Mouse (Mus musculus): Measurements from ENCODE around the gene Spib. TPM values are rescaled to one million over a fixed set of nuclear protein-coding genes. Genes with fewer than 3 reads are reported as not detected.

The Spib gene
- polyA plus RNA-seq, 1 experiment = not detected

- Histone ChIP-seq H3K4me1 (ENCODE audit: control insufficient read depth, insufficient read depth, insufficient read length, low read length) (peaks cover 7% of the 10 kb centered on the region), H3K27ac (replicated peaks; ENCODE audit: low read depth, low read length) (no peak overlapping the region)
Measured at GRCm38 (mm10) chr7:44492166-44492826, 39.6 kb downstream of the Spib start.

DNA sequence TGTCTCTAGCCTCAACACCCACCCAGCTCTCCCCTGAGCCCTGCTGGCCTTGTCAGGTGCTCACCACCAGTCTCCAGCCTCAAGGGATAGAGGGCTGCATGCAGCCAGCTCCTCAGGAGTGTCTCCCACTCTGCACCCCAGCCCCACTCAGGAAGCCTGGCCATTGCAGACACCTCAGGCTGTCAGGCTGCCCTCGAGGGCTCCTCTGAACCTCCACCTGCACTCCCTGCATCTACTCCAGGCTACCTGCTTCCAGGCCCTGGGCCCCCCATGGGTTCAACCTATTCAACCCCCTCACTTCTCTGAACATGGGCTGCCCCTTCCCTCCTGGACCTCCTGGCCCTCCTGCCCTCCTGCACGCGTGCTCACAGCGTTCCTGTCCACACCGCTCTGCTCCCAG lies 40.5 kb downstream of the Spib start:
- peaks cover 7% of the 10 kb centered on the region for H3K4me1 ChIP-seq (ENCODE audit: control insufficient read depth, insufficient read depth, insufficient read length, low read length)
- no peak overlapping the region for H3K4me3 ChIP-seq (ENCODE audit: insufficient read depth, low read depth, low read length)
- no peak overlapping the region for H3K27ac ChIP-seq (replicated peaks; ENCODE audit: low read depth, low read length)

More at GRCm38 (mm10) chr7:44492166-44492826, 39.6 kb downstream of the Spib start:
- no peak overlapping the region for H3K4me3 ChIP-seq (ENCODE audit: insufficient read depth, low read depth, low read length)

GRCm38 (mm10) chr7:44490281-44490680 lies 41.6 kb downstream of the Spib start:
- Histone ChIP-seq H3K4me3 (ENCODE audit: insufficient read depth, low read depth, low read length) (no peak overlapping the region), H3K27ac (replicated peaks; ENCODE audit: low read depth, low read length) (no peak overlapping the region), H3K4me1 (ENCODE audit: control insufficient read depth, insufficient read depth, insufficient read length, low read length) (peaks cover 2% of the 10 kb centered on the region)

- H3K27ac ChIP-seq (replicated peaks; ENCODE audit: low read depth, low read length) = no peak overlapping the region
- H3K4me3 ChIP-seq (ENCODE audit: insufficient read depth, low read depth, low read length) = no peak overlapping the region
- no peaks in the 10 kb centered on the region for H3K4me1 ChIP-seq (ENCODE audit: control insufficient read depth, insufficient read depth, insufficient read length, low read length)
Measured at GRCm38 (mm10) chr7:44488545-44488944, 43.3 kb downstream of the Spib start.

- Histone ChIP-seq H3K4me3 (ENCODE audit: insufficient read depth, low read depth, low read length) (no peak overlapping the region), H3K27ac (replicated peaks; ENCODE audit: low read depth, low read length) (no peak overlapping the region), H3K4me1 (ENCODE audit: control insufficient read depth, insufficient read depth, insufficient read length, low read length) (no peaks in the 10 kb centered on the region)
Measured at GRCm38 (mm10) chr7:44487936-44488335, 43.9 kb downstream of the Spib start.

- no peak overlapping the region for H3K4me3 ChIP-seq (ENCODE audit: insufficient read depth, low read depth, low read length)
- no peak overlapping the region for H3K27ac ChIP-seq (replicated peaks; ENCODE audit: low read depth, low read length)
- H3K4me1 ChIP-seq (ENCODE audit: control insufficient read depth, insufficient read depth, insufficient read length, low read length) = no peaks in the 10 kb centered on the region
Measured at GRCm38 (mm10) chr7:44486927-44487575, 44.8 kb downstream of the Spib start.

GRCm38 (mm10) chr7:44485572-44486195 lies 46.2 kb downstream of the Spib start:
- no peak overlapping the region for H3K4me3 ChIP-seq (ENCODE audit: insufficient read depth, low read depth, low read length)
- no peak overlapping the region for H3K27ac ChIP-seq (replicated peaks; ENCODE audit: low read depth, low read length)
- no peaks in the 10 kb centered on the region for H3K4me1 ChIP-seq (ENCODE audit: control insufficient read depth, insufficient read depth, insufficient read length, low read length)

GRCm38 (mm10) chr7:44484841-44485571 lies 46.9 kb downstream of the Spib start:
- Histone ChIP-seq H3K4me1 (ENCODE audit: control insufficient read depth, insufficient read depth, insufficient read length, low read length) (no peaks in the 10 kb centered on the region), H3K4me3 (ENCODE audit: insufficient read depth, low read depth, low read length) (no peak overlapping the region), H3K27ac (replicated peaks; ENCODE audit: low read depth, low read length) (no peak overlapping the region)

- H3K4me1 ChIP-seq (ENCODE audit: control insufficient read depth, insufficient read depth, insufficient read length, low read length) = no peaks in the 10 kb centered on the region
- no peak overlapping the region for H3K4me3 ChIP-seq (ENCODE audit: insufficient read depth, low read depth, low read length)
- no peak overlapping the region for H3K27ac ChIP-seq (replicated peaks; ENCODE audit: low read depth, low read length)
Measured at GRCm38 (mm10) chr7:44484109-44484508, 47.8 kb downstream of the Spib start.

- H3K4me3 ChIP-seq (ENCODE audit: insufficient read depth, low read depth, low read length) = no peak overlapping the region
- no peak overlapping the region for H3K27ac ChIP-seq (replicated peaks; ENCODE audit: low read depth, low read length)
- H3K4me1 ChIP-seq (ENCODE audit: control insufficient read depth, insufficient read depth, insufficient read length, low read length) = no peaks in the 10 kb centered on the region
Measured at GRCm38 (mm10) chr7:44482836-44483435, 48.9 kb downstream of the Spib start.

Other genes with a start within 250 kb of the Spib start
- gene Clec11a, start 225.2 kb downstream of the Spib start, polyA plus RNA-seq (2012; ENCODE audit: insufficient read depth, insufficient read length, missing spikeins) = 1.4 and 1.8 TPM in 2 replicates
- gene Shank1, start 221.8 kb downstream of the Spib start, polyA plus RNA-seq (2012; ENCODE audit: insufficient read depth, insufficient read length, missing spikeins) = 0.59 and 1.0 TPM in 2 replicates
- 3.2 and 4.9 TPM in 2 replicates for gene Syt3, start 148.0 kb downstream of the Spib start, polyA plus RNA-seq (2012; ENCODE audit: insufficient read depth, insufficient read length, missing spikeins)
- gene 1700008O03Rik, start 146.3 kb downstream of the Spib start, polyA plus RNA-seq (2012; ENCODE audit: insufficient read depth, insufficient read length, missing spikeins) = not detected in 2 replicates
- gene Lrrc4b, start 103.1 kb downstream of the Spib start, polyA plus RNA-seq (2012; ENCODE audit: insufficient read depth, insufficient read length, missing spikeins) = not detected in 2 replicates
- not detected in 2 replicates for gene Aspdh, start 66.7 kb downstream of the Spib start, polyA plus RNA-seq (2012; ENCODE audit: insufficient read depth, insufficient read length, missing spikeins)
- gene Josd2, start 64.1 kb downstream of the Spib start, polyA plus RNA-seq (2012; ENCODE audit: insufficient read depth, insufficient read length, missing spikeins) = 25.2 and 29.4 TPM in 2 replicates
- 80.2 and 97.6 TPM in 2 replicates for gene Emc10, start 35.5 kb downstream of the Spib start, polyA plus RNA-seq (2012; ENCODE audit: insufficient read depth, insufficient read length, missing spikeins)
- 3.2 and 3.6 TPM in 2 replicates for gene Fam71e1, start 35.5 kb downstream of the Spib start, polyA plus RNA-seq (2012; ENCODE audit: insufficient read depth, insufficient read length, missing spikeins)
- gene Mybpc2, start 7.4 kb downstream of the Spib start, polyA plus RNA-seq (2012; ENCODE audit: insufficient read depth, insufficient read length, missing spikeins) = 10.9 and 25.7 TPM in 2 replicates
- 2.6 and 3.9 TPM in 2 replicates for gene Pold1, start 16.8 kb upstream of the Spib start, polyA plus RNA-seq (2012; ENCODE audit: insufficient read depth, insufficient read length, missing spikeins)
- gene Nr1h2, start 21.9 kb upstream of the Spib start, polyA plus RNA-seq (2012; ENCODE audit: insufficient read depth, insufficient read length, missing spikeins) = 49.1 and 54.3 TPM in 2 replicates
- gene Napsa, start 40.3 kb upstream of the Spib start, polyA plus RNA-seq (2012; ENCODE audit: insufficient read depth, insufficient read length, missing spikeins) = 0.96 TPM in 1 of 2 replicates, not detected in the other
- 0.83 TPM in 1 of 2 replicates, not detected in the other for gene Kcnc3, start 58.6 kb upstream of the Spib start, polyA plus RNA-seq (2012; ENCODE audit: insufficient read depth, insufficient read length, missing spikeins)
- gene Myh14, start 138.8 kb upstream of the Spib start, polyA plus RNA-seq (2012; ENCODE audit: insufficient read depth, insufficient read length, missing spikeins) = 6.8 and 7.3 TPM in 2 replicates
- gene Izumo2, start 176.7 kb upstream of the Spib start, polyA plus RNA-seq (2012; ENCODE audit: insufficient read depth, insufficient read length, missing spikeins) = not detected in 2 replicates
- 10.9 and 19.7 TPM in 2 replicates for gene Vrk3, start 216.3 kb upstream of the Spib start, polyA plus RNA-seq (2012; ENCODE audit: insufficient read depth, insufficient read length, missing spikeins)
- gene Zfp473, start 219.0 kb upstream of the Spib start, polyA plus RNA-seq (2012; ENCODE audit: insufficient read depth, insufficient read length, missing spikeins) = not detected in 2 replicates

Data from brown adipose tissue, adult 24 weeks (tissue).